9 mouse cellular contexts compared by ENCODE assay signal in genomic region chr6:90450179-90450578, GRCm38 (mm10). TPM values are rescaled to one million over a fixed set of nuclear protein-coding genes. Genes with fewer than 3 reads are reported as not detected.
DNase-seq lines count a peak whose midpoint lies in the region; ATAC-seq lines count a peak whose summit lies in the region.
"Had no signal": no experiment of that assay in that cellular context is flagged by ENCODE, and none has a peak within 500 bp of the region (broad histone marks: within the 10 kb centered on the region; RNA-seq: fewer than 3 reads in every experiment).

No protein-coding gene starts in this region.

- no peak overlapping the region for H3K9ac ChIP-seq in kidney, embryonic 14.5 days (ENCODE audit: low read depth, low read length)
- no peak overlapping the region for H3K9ac ChIP-seq in embryonic facial prominence, embryonic 14.5 days (ENCODE audit: low read depth, low read length)

- 30% methylated on average over 7 of the region's 7 CpGs for WGBS in kidney, embryonic 14.5 days
- 28% methylated on average over 7 of the region's 7 CpGs for WGBS in embryonic facial prominence, embryonic 14.5 days

- H3K4me3 ChIP-seq in kidney, embryonic 14.5 days (ENCODE audit: low read length), result no peak overlapping the region
- no peak overlapping the region for H3K4me3 ChIP-seq in embryonic facial prominence, embryonic 14.5 days (ENCODE audit: low read depth, low read length)
- H3K4me3 ChIP-seq: megakaryocyte, embryonic 14.5 days had no signal

- H3K4me2 ChIP-seq in kidney, embryonic 14.5 days (replicated peaks; ENCODE audit: low read depth, low read length), result no peak overlapping the region
- H3K4me2 ChIP-seq in embryonic facial prominence, embryonic 14.5 days (ENCODE audit: low read depth, low read length), result no peak overlapping the region

- peak; percentile 92 for DNase-seq in kidney, adult 18-20 months
- peak; percentile 48 to 76 for DNase-seq in adrenal gland, postnatal 4 days (ENCODE audit: low spot score in 2 of 2)
- DNase-seq in embryonic facial prominence, embryonic 14.5 days (ENCODE audit: low spot score), result peak; percentile 65
- DNase-seq in heart, postnatal 4 days, result peak; percentile 95
- peak; percentile 85 to 86 for DNase-seq in left cerebral cortex, postnatal 14 days (ENCODE audit: low spot score in 2 of 2)
- DNase-seq in ovary, postnatal 36 days (ENCODE audit: low spot score), result peak; percentile 84
- peak; percentile 78 to 89 for DNase-seq in urinary bladder, postnatal 36 days (ENCODE audit: low spot score in 2 of 2)

- no peak for ATAC-seq in kidney, embryonic 14.5 days (ENCODE audit: low FRiP score, low TSS enrichment)
- no peak for ATAC-seq in embryonic facial prominence, embryonic 14.5 days (ENCODE audit: low read depth)

- H3K27me3 ChIP-seq in kidney, embryonic 14.5 days (ENCODE audit: control insufficient read depth, insufficient read depth, low read length), result no peaks in the 10 kb centered on the region
- no peaks in the 10 kb centered on the region for H3K27me3 ChIP-seq in embryonic facial prominence, embryonic 14.5 days (replicated peaks; ENCODE audit: control insufficient read depth, insufficient read depth, low read length)

- no peaks in the 10 kb centered on the region for H3K4me1 ChIP-seq in kidney, embryonic 14.5 days (ENCODE audit: control insufficient read depth, insufficient read depth, low read length)
- H3K4me1 ChIP-seq in embryonic facial prominence, embryonic 14.5 days (ENCODE audit: control insufficient read depth, insufficient read depth, low read length), result no peaks in the 10 kb centered on the region

- H3K9me3 ChIP-seq in kidney, embryonic 14.5 days (ENCODE audit: control insufficient read depth, low read length), result no peaks in the 10 kb centered on the region
- no peaks in the 10 kb centered on the region for H3K9me3 ChIP-seq in embryonic facial prominence, embryonic 14.5 days (ENCODE audit: control insufficient read depth, low read length)
- H3K9me3 ChIP-seq: megakaryocyte, embryonic 14.5 days had no signal

- intact Hi-C loops in left cerebral cortex, postnatal 14 days (cut with DNase I), result loop anchor here (1.0 to 5.0 kb wide), 2 partner anchors 65 to 127 kb away; no protein-coding TSS in a partner anchor

- H3K36me3 ChIP-seq in kidney, embryonic 14.5 days (ENCODE audit: control insufficient read depth, insufficient read depth, low read length), result no peaks in the 10 kb centered on the region
- H3K36me3 ChIP-seq in embryonic facial prominence, embryonic 14.5 days (ENCODE audit: control insufficient read depth, insufficient read depth, low read length), result no peaks in the 10 kb centered on the region

- H3K27ac ChIP-seq in kidney, embryonic 14.5 days (ENCODE audit: low read depth, low read length), result no peak overlapping the region
- no peak overlapping the region for H3K27ac ChIP-seq in embryonic facial prominence, embryonic 14.5 days (replicated peaks; ENCODE audit: low read depth, low read length)

RNA-seq across cellular contexts. Expression of gene Klf15, which starts 12.2 kb away (rescaled TPM):
- polyA plus RNA-seq in kidney, embryonic 14.5 days (2014; fragmentation: Nextera tagmentation; extraction: Ambion mirVana), result 5.3 and 9.3 TPM in 2 replicates
- total RNA-seq in adrenal gland, postnatal 4 days (2021), result 10 to 100 TPM; 14.3 to 15.0 TPM
- polyA plus RNA-seq in embryonic facial prominence, embryonic 14.5 days (2014; fragmentation: Nextera tagmentation; extraction: Ambion mirVana), result 7.0 and 8.4 TPM in 2 replicates
- total RNA-seq in heart, postnatal 4 days (2021), result 10 to 100 TPM in 1 of 2 experiments, 1 to 10 TPM in 1; 9.7 to 11.6 TPM
- 10 to 100 TPM; 18.9 to 27.7 TPM for total RNA-seq in left cerebral cortex, postnatal 14 days (2021)

RNA-seq across cellular contexts. Expression of gene Cfap100, which starts 21.6 kb away (rescaled TPM):
- 0.53 and 0.91 TPM in 2 replicates for polyA plus RNA-seq in kidney, embryonic 14.5 days (2014; fragmentation: Nextera tagmentation; extraction: Ambion mirVana)
- total RNA-seq in adrenal gland, postnatal 4 days (2021), result under 1 TPM; 0.14 to 0.76 TPM
- 0.62 and 0.65 TPM in 2 replicates for polyA plus RNA-seq in embryonic facial prominence, embryonic 14.5 days (2014; fragmentation: Nextera tagmentation; extraction: Ambion mirVana)
- not detected for total RNA-seq in heart, postnatal 4 days (2021)
- 1 to 10 TPM; 3.2 to 4.0 TPM for total RNA-seq in left cerebral cortex, postnatal 14 days (2021)

RNA-seq across cellular contexts. Expression of gene Aldh1l1, which starts 36.0 kb away (rescaled TPM):
- polyA plus RNA-seq in kidney, embryonic 14.5 days (2014; fragmentation: Nextera tagmentation; extraction: Ambion mirVana), result 1.4 and 2.9 TPM in 2 replicates
- total RNA-seq in adrenal gland, postnatal 4 days (2021), result 10 to 100 TPM; 70.6 to 81.5 TPM
- polyA plus RNA-seq in embryonic facial prominence, embryonic 14.5 days (2014; fragmentation: Nextera tagmentation; extraction: Ambion mirVana), result 1.8 and 2.2 TPM in 2 replicates
- total RNA-seq in heart, postnatal 4 days (2021), result 1 to 10 TPM in 1 of 2 experiments, under 1 TPM in 1; 0.61 to 1.2 TPM
- total RNA-seq in left cerebral cortex, postnatal 14 days (2021), result 10 to 100 TPM; 61.4 to 65.8 TPM

Comparison
In these comparisons a context has a peak if more than half of its experiments do, and no peak if none do; other contexts are left out.
1. RNA of gene Aldh1l1, which starts 36.0 kb away (total RNA-seq): 70.6 to 81.5 TPM in adrenal gland, postnatal 4 days and 61.4 to 65.8 TPM in left cerebral cortex, postnatal 14 days; 0.61 to 1.2 TPM in heart, postnatal 4 days; every median in the first group is over 10 times any median in the second.
2. Peak in every context shown above with its lines, with median percentiles within 50 percentile points of each other: DNase-seq.